25 mouse cellular contexts compared by ENCODE assay signal in the genomic region with DNA sequence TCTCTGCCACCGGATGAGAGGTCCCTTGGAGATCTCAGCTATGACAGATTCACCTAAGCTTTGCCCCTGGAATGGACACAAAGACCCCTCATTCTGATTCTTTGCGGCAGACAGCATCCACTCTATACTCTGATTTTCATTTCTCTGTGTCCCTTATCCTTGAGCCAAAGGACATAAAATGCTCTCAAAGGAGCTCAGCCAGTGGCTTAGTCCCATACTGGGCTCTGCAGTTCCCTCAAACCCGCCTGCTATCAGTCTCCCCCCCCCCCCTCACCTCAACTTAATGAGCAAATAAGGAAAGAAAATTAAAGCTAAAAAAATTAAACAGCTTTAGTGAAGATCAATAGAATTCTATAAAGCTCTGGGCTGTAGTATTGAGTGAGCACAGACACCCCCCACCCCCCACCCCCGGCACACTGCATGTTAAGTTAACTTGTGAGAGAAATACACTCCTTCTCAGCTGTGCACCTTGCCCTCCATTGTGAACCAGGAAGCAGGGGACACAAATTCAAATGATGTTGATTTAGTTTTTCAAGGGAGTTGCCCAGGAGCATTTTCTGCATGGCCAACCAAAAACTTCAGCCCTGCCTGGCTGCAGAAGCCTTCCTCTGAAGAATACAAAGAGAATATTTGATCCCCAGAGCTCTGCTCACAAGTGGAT.
DNase-seq lines count a peak whose midpoint lies in the region; ATAC-seq and TF ChIP-seq lines count a peak whose summit lies in the region.
"Had no signal": no experiment of that assay in that cellular context is flagged by ENCODE, and none has a peak within 500 bp of the region (broad histone marks: within the 10 kb centered on the region; RNA-seq: fewer than 3 reads in every experiment).

No protein-coding gene starts in this region.

- peak overlapping the region; percentile 30; the same call in 1 of the 2 replicates for H3K27ac ChIP-seq in kidney, embryonic 14.5 days (ENCODE audit: low read depth, low read length)
- H3K27ac ChIP-seq in stomach, embryonic 16.5 days (ENCODE audit: low read length), result peak overlapping the region; percentile 73
- H3K27ac ChIP-seq: embryonic facial prominence, embryonic 13.5 days; hindbrain, embryonic 15.5 days; limb, embryonic 13.5 days; liver, embryonic 12.5 days; neural tube, embryonic 15.5 days had no signal

- TF ChIP-seq CTCF in brain, embryonic 14.5 days (IDR thresholded peaks at IDR 0.05; ENCODE audit: borderline replicate concordance, extremely low read depth, insufficient read depth, insufficient read length), result no peak

- no peak overlapping the region for H3K4me3 ChIP-seq in kidney, embryonic 14.5 days (ENCODE audit: low read length)
- H3K4me3 ChIP-seq in stomach, embryonic 16.5 days (replicated peaks; ENCODE audit: low read length), result no peak overlapping the region
- H3K4me3 ChIP-seq: embryonic facial prominence, embryonic 13.5 days; erythroblast, embryonic 14.5 days; hindbrain, embryonic 15.5 days; limb, embryonic 13.5 days; liver, embryonic 12.5 days; neural tube, embryonic 15.5 days had no signal

- DNase-seq in kidney, adult 18-20 months, result no peak
- DNase-seq in ES-CJ7 (ENCODE audit: low read depth, low spot score), result peak; percentile 55
- peak; percentile 35 for DNase-seq in brain, embryonic 14.5 days (ENCODE audit: low read depth)
- no peak for DNase-seq in adrenal gland, postnatal 14 days
- no peak for DNase-seq in urinary bladder, adult 18-20 months (ENCODE audit: low spot score in 2 of 2)
- DNase-seq: adrenal gland, adult 2 months; cerebellum, adult 18-20 months; cerebellum, postnatal 25 days; embryo, embryonic 11 days; gastrocnemius, postnatal 36 days; kidney, adult 11 months; lung, adult 18-20 months; lung, postnatal 10 days; right cerebral cortex, adult 18-20 months; right cerebral cortex, postnatal 4 days; thymus, postnatal 25 days had no signal

- no peaks in the 10 kb centered on the region for H3K4me1 ChIP-seq in kidney, embryonic 14.5 days (ENCODE audit: control insufficient read depth, insufficient read depth, low read length)
- peaks cover 4% of the 10 kb centered on the region; the same call in 1 of the 2 replicates for H3K4me1 ChIP-seq in stomach, embryonic 16.5 days (ENCODE audit: control insufficient read depth, insufficient read depth, low read length)
- H3K4me1 ChIP-seq: limb, embryonic 13.5 days; liver, embryonic 12.5 days; neural tube, embryonic 15.5 days had no signal

- H3K27me3 ChIP-seq in kidney, embryonic 14.5 days (ENCODE audit: control insufficient read depth, insufficient read depth, low read length), result no peaks in the 10 kb centered on the region
- H3K27me3 ChIP-seq in stomach, embryonic 16.5 days (ENCODE audit: control insufficient read depth, insufficient read depth, low read length), result no peaks in the 10 kb centered on the region
- H3K27me3 ChIP-seq: embryonic facial prominence, embryonic 13.5 days; hindbrain, embryonic 15.5 days; limb, embryonic 13.5 days; liver, embryonic 12.5 days; neural tube, embryonic 15.5 days had no signal

- H3K9me3 ChIP-seq in kidney, embryonic 14.5 days (ENCODE audit: control insufficient read depth, low read length), result no peaks in the 10 kb centered on the region
- H3K9me3 ChIP-seq in stomach, embryonic 16.5 days (replicated peaks; ENCODE audit: control insufficient read depth, low read length), result no peaks in the 10 kb centered on the region
- H3K9me3 ChIP-seq: embryonic facial prominence, embryonic 13.5 days; hindbrain, embryonic 15.5 days; limb, embryonic 13.5 days; liver, embryonic 12.5 days; neural tube, embryonic 15.5 days had no signal

- WGBS in kidney, embryonic 14.5 days, result 57% methylated on average over 4 of the region's 4 CpGs
- 76% methylated on average over 4 of the region's 4 CpGs for WGBS in stomach, embryonic 16.5 days

- H3K36me3 ChIP-seq in kidney, embryonic 14.5 days (ENCODE audit: control insufficient read depth, insufficient read depth, low read length), result no peaks in the 10 kb centered on the region
- H3K36me3 ChIP-seq in stomach, embryonic 16.5 days (ENCODE audit: control insufficient read depth, insufficient read depth, low read length), result no peaks in the 10 kb centered on the region
- H3K36me3 ChIP-seq: embryonic facial prominence, embryonic 13.5 days; hindbrain, embryonic 15.5 days; limb, embryonic 13.5 days; liver, embryonic 12.5 days; neural tube, embryonic 15.5 days had no signal

- no peak overlapping the region; the same call in 1 of the 2 replicates for H3K4me2 ChIP-seq in kidney, embryonic 14.5 days (replicated peaks; ENCODE audit: low read depth, low read length)
- H3K4me2 ChIP-seq in stomach, embryonic 16.5 days (ENCODE audit: low read depth, low read length), result no peak overlapping the region
- H3K4me2 ChIP-seq: embryonic facial prominence, embryonic 13.5 days; hindbrain, embryonic 15.5 days; limb, embryonic 13.5 days; liver, embryonic 12.5 days; midbrain, embryonic 11.5 days; neural tube, embryonic 15.5 days had no signal

- no peak overlapping the region for H3K9ac ChIP-seq in kidney, embryonic 14.5 days (ENCODE audit: low read depth, low read length)
- H3K9ac ChIP-seq in stomach, embryonic 16.5 days (ENCODE audit: low read length), result no peak overlapping the region
- H3K9ac ChIP-seq: embryonic facial prominence, embryonic 13.5 days; hindbrain, embryonic 15.5 days; limb, embryonic 13.5 days; liver, embryonic 12.5 days; neural tube, embryonic 15.5 days had no signal

- TF ChIP-seq POLR2A in brain, embryonic 14.5 days (IDR thresholded peaks at IDR 0.05; ENCODE audit: borderline replicate concordance, extremely low read depth, insufficient read depth, insufficient read length, poor library complexity, severe bottlenecking), result no peak

- ATAC-seq in kidney, embryonic 14.5 days (ENCODE audit: low FRiP score, low TSS enrichment), result peak; percentile 39; the same call in 1 of the 2 replicates
- peak; percentile 80 for ATAC-seq in stomach, embryonic 16.5 days (ENCODE audit: insufficient read depth, low FRiP score)
- ATAC-seq: liver, embryonic 12.5 days had no signal

Comparison
In these comparisons a context has a peak if more than half of its experiments do, and no peak if none do; other contexts are left out.
1. DNase-seq: peak in ES-CJ7 (single experiment) and brain, embryonic 14.5 days (single experiment); none in kidney, adult 18-20 months (single experiment), adrenal gland, postnatal 14 days (single experiment) and urinary bladder, adult 18-20 months (0 of 2).